Mouse (Mus musculus) liver, postnatal 0 days (tissue): ENCODE data around the gene Fscn2.

Experiments
- CTCF ChIP-seq: sonication (generic); IDR thresholded peaks from 2 replicates; pipeline ENCODE4 v1.5.1; 2016; ENCODE audit warnings: antibody characterized with exemption, low read depth
- EP300 ChIP-seq: IDR thresholded peaks from 2 replicates; pipeline ENCODE4 v1.6.1; 2016; ENCODE audit warnings: antibody characterized with exemption, low read depth, mild to moderate bottlenecking

DNA sequence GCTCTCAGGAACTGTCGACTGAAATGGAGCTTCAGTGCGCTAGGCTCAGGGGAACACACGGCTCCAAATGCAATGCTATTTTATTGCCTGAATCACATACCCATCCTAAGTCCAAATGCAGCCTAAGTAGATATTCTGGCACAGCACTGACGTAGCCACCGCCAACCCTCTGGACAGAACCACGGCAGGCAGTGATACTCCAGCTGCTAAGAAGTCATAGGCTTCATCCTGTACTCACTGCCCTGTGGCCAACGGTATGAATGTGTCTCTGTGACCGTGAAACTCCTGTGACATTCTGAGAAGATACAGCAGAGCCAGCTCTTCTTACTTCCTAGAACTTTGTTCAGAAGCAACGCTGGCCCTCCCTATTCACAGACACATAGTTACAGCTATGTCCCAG lies 27.2 kb downstream of the Fscn2 start:
- TF ChIP-seq CTCF (no peak), EP300 (no peak)
